In the genomic region with DNA sequence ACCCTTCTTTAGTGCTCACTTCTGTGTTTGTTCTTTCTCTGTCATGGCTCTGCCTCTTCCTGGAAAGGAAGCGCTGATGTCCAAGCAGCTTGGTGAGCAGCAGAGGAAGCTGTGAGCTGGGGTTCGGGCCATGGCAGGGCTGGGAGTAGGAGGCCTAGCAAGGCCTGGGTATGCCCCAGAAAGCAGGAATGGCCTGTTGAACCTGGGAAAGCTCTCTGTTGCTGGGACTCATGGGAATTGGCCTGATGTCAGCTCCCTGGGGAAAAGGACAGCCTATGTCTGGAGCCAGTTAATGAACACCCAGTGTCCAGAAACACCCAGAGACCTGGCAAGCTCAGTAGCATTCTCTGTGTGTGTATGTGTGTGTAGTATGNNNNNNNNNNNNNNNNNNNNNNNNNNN, we compare ENCODE assay signal across 11 mouse cellular contexts. TPM values are rescaled to one million over a fixed set of nuclear protein-coding genes. Genes with fewer than 3 reads are reported as not detected.
DNase-seq lines count a peak whose midpoint lies in the region; ATAC-seq and TF ChIP-seq lines count a peak whose summit lies in the region.
"Had no signal": no experiment of that assay in that cellular context is flagged by ENCODE, and none has a peak within 500 bp of the region (broad histone marks: within the 10 kb centered on the region; RNA-seq: fewer than 3 reads in every experiment).

No protein-coding gene starts in this region.

- peak overlapping the region; percentile 59 for H3K27ac ChIP-seq in hindbrain, embryonic 10.5 days
- no peak overlapping the region for H3K27ac ChIP-seq in hindbrain, embryonic 13.5 days
- H3K27ac ChIP-seq in cortical plate, adult 2 months (ENCODE audit: insufficient read depth, low read length): peak overlapping the region; percentile 58
- H3K27ac ChIP-seq: embryonic facial prominence, embryonic 12.5 days had no signal

- no peak for TF ChIP-seq POLR2A in cortical plate, adult 2 months (IDR thresholded peaks at IDR 0.05; ENCODE audit: extremely low read depth, insufficient read depth, low read length)

- no peak for TF ChIP-seq CTCF in cortical plate, adult 2 months (IDR thresholded peaks at IDR 0.05; ENCODE audit: extremely low read depth, insufficient read depth, low read length)

- no peaks in the 10 kb centered on the region for H3K36me3 ChIP-seq in hindbrain, embryonic 10.5 days
- H3K36me3 ChIP-seq in hindbrain, embryonic 13.5 days: no peaks in the 10 kb centered on the region
- H3K36me3 ChIP-seq: embryonic facial prominence, embryonic 12.5 days had no signal

- ATAC-seq in hindbrain, embryonic 13.5 days (ENCODE audit: low FRiP score): no peak

- no peaks in the 10 kb centered on the region for H3K9me3 ChIP-seq in hindbrain, embryonic 10.5 days
- no peaks in the 10 kb centered on the region for H3K9me3 ChIP-seq in hindbrain, embryonic 13.5 days
- H3K9me3 ChIP-seq: embryonic facial prominence, embryonic 12.5 days had no signal

- DNase-seq in hindbrain, embryonic 10.5 days (ENCODE audit: low spot score): no peak
- peak; percentile 90 to 94 for DNase-seq in kidney, adult 8-10 months
- DNase-seq in lung, postnatal 36 days: peak; percentile 37
- no peak for DNase-seq in thymus, postnatal 10 days (ENCODE audit: low spot score in 2 of 2)
- DNase-seq in layer of hippocampus, adult 11-12 months (ENCODE audit: low spot score): no peak
- DNase-seq in left cerebral cortex, adult 11 months (ENCODE audit: low spot score): no peak
- DNase-seq: spleen, adult 18-20 months had no signal

- H3K4me3 ChIP-seq in hindbrain, embryonic 10.5 days: no peak overlapping the region
- no peak overlapping the region for H3K4me3 ChIP-seq in hindbrain, embryonic 13.5 days
- no peak overlapping the region for H3K4me3 ChIP-seq in cortical plate, adult 2 months (ENCODE audit: insufficient read depth, low read length)
- H3K4me3 ChIP-seq: embryonic facial prominence, embryonic 12.5 days had no signal

- no peak overlapping the region for H3K9ac ChIP-seq in hindbrain, embryonic 13.5 days
- H3K9ac ChIP-seq: embryonic facial prominence, embryonic 12.5 days had no signal

- H3K4me1 ChIP-seq in hindbrain, embryonic 10.5 days (replicated peaks): peaks cover 7% of the 10 kb centered on the region; the same call in 1 of the 2 replicates
- no peaks in the 10 kb centered on the region for H3K4me1 ChIP-seq in hindbrain, embryonic 13.5 days (replicated peaks)
- no peaks in the 10 kb centered on the region for H3K4me1 ChIP-seq in cortical plate, adult 2 months (ENCODE audit: control insufficient read depth, insufficient read depth, low read length)
- H3K4me1 ChIP-seq: embryonic facial prominence, embryonic 12.5 days had no signal

- WGBS in hindbrain, embryonic 10.5 days: 85% methylated on average over 2 of the region's 2 CpGs
- 100% methylated on average over 2 of the region's 2 CpGs for WGBS in hindbrain, embryonic 13.5 days

- no peaks in the 10 kb centered on the region for H3K27me3 ChIP-seq in hindbrain, embryonic 10.5 days (ENCODE audit: insufficient read depth, poor library complexity, severe bottlenecking)
- H3K27me3 ChIP-seq in hindbrain, embryonic 13.5 days: no peaks in the 10 kb centered on the region
- H3K27me3 ChIP-seq: embryonic facial prominence, embryonic 12.5 days had no signal

- H3K4me2 ChIP-seq in hindbrain, embryonic 13.5 days: no peak overlapping the region
- H3K4me2 ChIP-seq: embryonic facial prominence, embryonic 12.5 days had no signal

RNA-seq across cellular contexts. Expression of gene Rd3, which starts 20.3 kb away (rescaled TPM):
- 1.1 and 2.9 TPM in 2 replicates for polyA plus RNA-seq in hindbrain, embryonic 10.5 days (2016; fragmentation: Nextera tagmentation; extraction: Ambion mirVana)
- 4.8 and 6.9 TPM in 2 replicates for polyA plus RNA-seq in hindbrain, embryonic 13.5 days (2015; fragmentation: Nextera tagmentation; extraction: Ambion mirVana)
- polyA plus RNA-seq in cortical plate, adult 2 months (2012; rRNA removed): 0.23 and 0.52 TPM in 2 replicates
- polyA plus RNA-seq: limb, embryonic 11.5 days had no signal

RNA-seq across cellular contexts. Expression of gene Slc30a1, which starts 50.3 kb away (rescaled TPM):
- 1.3 and 1.6 TPM in 2 replicates for polyA plus RNA-seq in hindbrain, embryonic 10.5 days (2016; fragmentation: Nextera tagmentation; extraction: Ambion mirVana)
- polyA plus RNA-seq in hindbrain, embryonic 13.5 days (2015; fragmentation: Nextera tagmentation; extraction: Ambion mirVana): 2.3 and 2.8 TPM in 2 replicates
- 18.5 and 18.6 TPM in 2 replicates for polyA plus RNA-seq in cortical plate, adult 2 months (2012; rRNA removed)

Comparison
In these comparisons a context has a peak if more than half of its experiments do, and no peak if none do; other contexts are left out.
1. DNase-seq: peak in kidney, adult 8-10 months (2 of 2) and lung, postnatal 36 days (single experiment); none in hindbrain, embryonic 10.5 days (single experiment), thymus, postnatal 10 days (0 of 2), layer of hippocampus, adult 11-12 months (single experiment) and left cerebral cortex, adult 11 months (single experiment).